Mouse (Mus musculus) CH12.LX (cell line): ENCODE measurements around the gene Cep44. TPM values are rescaled to one million over a fixed set of nuclear protein-coding genes. Genes with fewer than 3 reads are reported as not detected.
A peak's percentile ranks its signal among the peaks of the same experiment; 100 is the strongest.

Experiments
- DNase-seq: peaks from one replicate; pipeline ENCODE4 v3.0.0-alpha.2; 2013; ENCODE audit errors: extremely low read depth
- H3K27ac ChIP-seq: 2 replicates; pipeline ENCODE4 v1.5.1; 2012; ENCODE audit warnings: low read depth, mild to moderate bottlenecking, control low read depth, moderate library complexity; ENCODE audit not compliant: insufficient read depth
- H3K27me3 ChIP-seq: replicated peaks from 2 replicates; pipeline ENCODE3; 2012; ENCODE audit warnings: inconsistent platforms
- H3K36me3 ChIP-seq, 2 experiments: replicated peaks in 1 of 2; 2 replicates each; pipeline versions ENCODE3 to v1.6.1; 2012; ENCODE audit warnings: inconsistent platforms in 1 of 2, low read length in 1 of 2, mild to moderate bottlenecking in 1 of 2, mixed read lengths in 1 of 2, moderate library complexity in 1 of 2; ENCODE audit not compliant: control insufficient read depth in 1 of 2, insufficient read depth in 1 of 2
- H3K4me1 ChIP-seq, 2 experiments: 2 replicates each; pipeline ENCODE4 v1.6.1; 2012; ENCODE audit warnings: inconsistent platforms in 1 of 2, moderate library complexity in 1 of 2; ENCODE audit not compliant: insufficient read depth in 2 of 2, control insufficient read depth in 1 of 2
- H3K4me2 ChIP-seq: 2 replicates; pipeline ENCODE4 v1.6.1; 2012; ENCODE audit warnings: low read depth, mild to moderate bottlenecking, control low read depth; ENCODE audit not compliant: poor library complexity, insufficient read depth, severe bottlenecking
- H3K4me3 ChIP-seq, 3 experiments: fragments of 150-350 bp in 1 of 3; sonication (generic) in 1 of 3; replicated peaks in 1 of 3; 2 replicates each; pipeline versions ENCODE3 to v1.5.1; 2011 to 2012; ENCODE audit warnings: low read depth in 2 of 3, low read length in 2 of 3, mild to moderate bottlenecking in 2 of 3, moderate library complexity in 2 of 3, control low read depth in 1 of 3, improper control_type of control experiment in 1 of 3, inconsistent platforms in 1 of 3, mixed read lengths in 1 of 3; ENCODE audit not compliant: poor library complexity in 1 of 3
- H3K79me2 ChIP-seq: replicated peaks from 2 replicates; pipeline ENCODE4 v1.6.1; 2012; ENCODE audit warnings: mild to moderate bottlenecking, moderate library complexity; ENCODE audit not compliant: control insufficient read depth, poor library complexity, insufficient read depth, severe bottlenecking; ENCODE audit errors: extremely low read depth
- H3K9ac ChIP-seq: 2 replicates; pipeline ENCODE4 v1.6.1; 2012; ENCODE audit warnings: low read depth, mild to moderate bottlenecking, control low read depth, moderate library complexity; ENCODE audit not compliant: insufficient read depth
- H3K9me3 ChIP-seq: replicated peaks from 2 replicates; pipeline ENCODE3; 2012; ENCODE audit warnings: low read length, inconsistent platforms, mixed read lengths
- BHLHE40 ChIP-seq: IDR thresholded peaks from 2 replicates; pipeline ENCODE4 v1.6.1; 2011; ENCODE audit warnings: mild to moderate bottlenecking, low read depth, low read length, improper control_type of control experiment
- CHD1 ChIP-seq: IDR thresholded peaks from 2 replicates; pipeline ENCODE4 v1.6.1; 2012; ENCODE audit warnings: low read depth, low read length, improper control_type of control experiment, inconsistent platforms
- CHD2 ChIP-seq: IDR thresholded peaks from 2 replicates; pipeline ENCODE4 v1.6.1; 2011; ENCODE audit warnings: low read length, improper control_type of control experiment
- CTCF ChIP-seq, 2 experiments: IDR thresholded peaks in 1 of 2; conservative IDR thresholded peaks in 1 of 2; 2 replicates each; pipeline ENCODE4 v1.5.1; 2011 to 2012; ENCODE audit warnings: low read depth in 2 of 2, low read length in 2 of 2, improper control_type of control experiment in 1 of 2, inconsistent platforms in 1 of 2, mild to moderate bottlenecking in 1 of 2, moderate library complexity in 1 of 2
- E2F4 ChIP-seq: IDR thresholded peaks from 2 replicates; pipeline ENCODE4 v1.6.1; 2011; ENCODE audit warnings: low read depth, low read length, improper control_type of control experiment; ENCODE audit not compliant: insufficient replicate concordance
- ELF1 ChIP-seq: IDR thresholded peaks from 2 replicates; pipeline ENCODE4 v1.6.1; 2014; ENCODE audit warnings: low read depth, mild to moderate bottlenecking, inconsistent platforms, low read length, improper control_type of control experiment
- EP300 ChIP-seq: IDR thresholded peaks from 2 replicates; pipeline ENCODE4 v1.6.1; 2011; ENCODE audit warnings: low read length, improper control_type of control experiment
- ETS1 ChIP-seq: conservative IDR thresholded peaks from 2 replicates; pipeline ENCODE4 v1.6.1; 2012; ENCODE audit warnings: low read depth, mild to moderate bottlenecking, inconsistent platforms, low read length, improper control_type of control experiment, moderate library complexity
- GABPA ChIP-seq: IDR thresholded peaks from 2 replicates; pipeline ENCODE4 v1.6.1; 2012; ENCODE audit warnings: low read depth, low read length, improper control_type of control experiment, inconsistent platforms; ENCODE audit not compliant: insufficient replicate concordance
- HCFC1 ChIP-seq: IDR thresholded peaks from 2 replicates; pipeline ENCODE4 v1.6.1; 2012; ENCODE audit warnings: low read depth, mild to moderate bottlenecking, inconsistent platforms, low read length, improper control_type of control experiment
- IRF4 ChIP-seq: IDR thresholded peaks from 2 replicates; pipeline ENCODE4 v1.6.1; 2014; ENCODE audit warnings: low read depth, mild to moderate bottlenecking, inconsistent platforms, low read length, improper control_type of control experiment
- JUN ChIP-seq: IDR thresholded peaks from 2 replicates; pipeline ENCODE4 v1.6.1; 2011; ENCODE audit warnings: low read depth, mild to moderate bottlenecking, low read length, improper control_type of control experiment, moderate library complexity; ENCODE audit not compliant: insufficient read depth
- JUND ChIP-seq: conservative IDR thresholded peaks from 2 replicates; pipeline ENCODE4 v1.6.1; 2011; ENCODE audit warnings: low read depth, low read length, improper control_type of control experiment
- KAT2A ChIP-seq: IDR thresholded peaks from 2 replicates; pipeline ENCODE4 v1.6.1; 2012; ENCODE audit warnings: low read length, improper control_type of control experiment, inconsistent platforms; ENCODE audit not compliant: insufficient replicate concordance
- MAFK ChIP-seq: IDR thresholded peaks from 2 replicates; pipeline ENCODE4 v1.6.1; 2011; ENCODE audit warnings: low read length, improper control_type of control experiment; ENCODE audit not compliant: insufficient replicate concordance
- MAX ChIP-seq: IDR thresholded peaks from 2 replicates; pipeline ENCODE4 v1.6.1; 2011; ENCODE audit warnings: low read length, improper control_type of control experiment
- MAZ ChIP-seq: IDR thresholded peaks from 2 replicates; pipeline ENCODE4 v1.6.1; 2012; ENCODE audit warnings: low read depth, mild to moderate bottlenecking, inconsistent platforms, low read length, improper control_type of control experiment, moderate library complexity
- MEF2A ChIP-seq: IDR thresholded peaks from 2 replicates; pipeline ENCODE4 v1.6.1; 2014; ENCODE audit warnings: low read depth, mild to moderate bottlenecking, inconsistent platforms, low read length, improper control_type of control experiment, borderline replicate concordance
- MXI1 ChIP-seq: IDR thresholded peaks from 2 replicates; pipeline ENCODE4 v1.6.1; 2011; ENCODE audit warnings: mild to moderate bottlenecking, low read depth, low read length, improper control_type of control experiment
- MYC ChIP-seq: IDR thresholded peaks from 2 replicates; pipeline ENCODE4 v1.6.1; 2011; ENCODE audit warnings: low read depth, mild to moderate bottlenecking, improper control_type of control experiment, low read length
- NELFE ChIP-seq: IDR thresholded peaks from 2 replicates; pipeline ENCODE4 v1.6.1; 2011; ENCODE audit warnings: low read depth, low read length, improper control_type of control experiment
- NRF1 ChIP-seq: IDR thresholded peaks from 2 replicates; pipeline ENCODE4 v1.6.1; 2014; ENCODE audit warnings: low read depth, mild to moderate bottlenecking, inconsistent platforms, low read length, improper control_type of control experiment, moderate library complexity
- PAX5 ChIP-seq: IDR thresholded peaks from 2 replicates; pipeline ENCODE4 v1.6.1; 2012; ENCODE audit warnings: low read length, inconsistent platforms, mixed read lengths
- POLR2A ChIP-seq: IDR thresholded peaks from 2 replicates; pipeline ENCODE4 v1.6.1; 2011; ENCODE audit warnings: low read depth, mild to moderate bottlenecking, improper control_type of control experiment, low read length
- POLR2AphosphoS2 ChIP-seq: IDR thresholded peaks from 2 replicates; pipeline ENCODE4 v1.6.1; 2011; ENCODE audit warnings: low read depth, low read length, improper control_type of control experiment
- RAD21 ChIP-seq: IDR thresholded peaks from 2 replicates; pipeline ENCODE4 v1.6.1; 2011; ENCODE audit warnings: low read depth, mild to moderate bottlenecking, low read length, improper control_type of control experiment, moderate library complexity
- RCOR1 ChIP-seq: conservative IDR thresholded peaks from 2 replicates; pipeline ENCODE4 v1.6.1; 2012; ENCODE audit warnings: low read depth, mild to moderate bottlenecking, inconsistent platforms, low read length, improper control_type of control experiment
- SIN3A ChIP-seq: IDR thresholded peaks from 2 replicates; pipeline ENCODE4 v1.6.1; 2012; ENCODE audit warnings: low read length, improper control_type of control experiment, inconsistent platforms
- SMC3 ChIP-seq: IDR thresholded peaks from 2 replicates; pipeline ENCODE4 v1.6.1; 2011; ENCODE audit warnings: low read depth, low read length, improper control_type of control experiment
- TBP ChIP-seq: conservative IDR thresholded peaks from 2 replicates; pipeline ENCODE4 v1.6.1; 2011; ENCODE audit warnings: low read depth, low read length, improper control_type of control experiment
- TCF12 ChIP-seq: IDR thresholded peaks from 2 replicates; pipeline ENCODE4 v1.6.1; 2014; ENCODE audit warnings: low read depth, mild to moderate bottlenecking, inconsistent platforms, low read length, improper control_type of control experiment
- UBTF ChIP-seq: IDR thresholded peaks from 2 replicates; pipeline ENCODE4 v1.6.1; 2012; ENCODE audit warnings: low read depth, mild to moderate bottlenecking, inconsistent platforms, low read length, improper control_type of control experiment, moderate library complexity
- USF1 ChIP-seq: IDR thresholded peaks from 2 replicates; pipeline ENCODE4 v1.6.1; 2014; ENCODE audit warnings: low read depth, mild to moderate bottlenecking, inconsistent platforms, low read length, improper control_type of control experiment
- USF2 ChIP-seq: conservative IDR thresholded peaks from 2 replicates; pipeline ENCODE4 v1.6.1; 2011; ENCODE audit warnings: low read depth, low read length, improper control_type of control experiment
- ZC3H11A ChIP-seq: IDR thresholded peaks from 2 replicates; pipeline ENCODE4 v1.6.1; 2012; ENCODE audit warnings: low read depth, mild to moderate bottlenecking, inconsistent platforms, low read length, improper control_type of control experiment
- ZKSCAN1 ChIP-seq: IDR thresholded peaks from 2 replicates; pipeline ENCODE4 v1.6.1; 2012; ENCODE audit warnings: low read depth, inconsistent platforms, low read length, improper control_type of control experiment, borderline replicate concordance
- ZMIZ1 ChIP-seq: IDR thresholded peaks from 2 replicates; pipeline ENCODE4 v1.6.1; 2012; ENCODE audit warnings: low read depth, mild to moderate bottlenecking, inconsistent platforms, low read length, improper control_type of control experiment
- ZNF384 ChIP-seq: IDR thresholded peaks from 2 replicates; pipeline ENCODE4 v1.6.1; 2012; ENCODE audit warnings: low read depth, low read length, improper control_type of control experiment, inconsistent platforms
- dilution Hi-C: fragments of 300-500 bp; cut with MboI; formaldehyde crosslinking; loops from 2 replicates; pipeline ENCODE4 v1.14.3; 2020; ENCODE audit warnings: low sequenced_read_pairs; ENCODE audit not compliant: extremely low pct_unique_long_range_greater_than_20kb, extremely low pct_ligation_motif_present
- in situ Hi-C: fragments of 300-500 bp; cut with MboI; formaldehyde crosslinking; loops from 3 replicates; pipeline ENCODE4 v1.14.3; 2019; ENCODE audit warnings: low sequenced_read_pairs, low pct_ligation_motif_present, low pct_unique_long_range_greater_than_20kb, mixed read lengths
- polyA plus RNA-seq: library from polyadenylated mRNA; unstranded; fragments of >175 nt; gene quantifications from 2 replicates; pipeline ENCODE4 v1.2.1, GENCODE M21; 2012; ENCODE audit warnings: low read depth; ENCODE audit not compliant: insufficient read length
- total RNA-seq, 2 experiments: library from RNA; depleted of rRNA; stranded (reverse); fragments of 300-350 nt in 1 of 2; fragments of >200 nt in 1 of 2; gene quantifications; 2 replicates each; pipeline ENCODE4 v1.2.3; 2012 to 2014

Gene Cep44
- 26.6 and 28.5 TPM in 2 replicates for total RNA-seq (2012; rRNA removed)
- total RNA-seq (2014; rRNA removed), result 54.7 and 64.0 TPM in 2 replicates
- polyA plus RNA-seq, result 23.2 and 27.5 TPM in 2 replicates

GRCm38 (mm10) chr8:56550558-56551360, at the start of gene Cep44, which contains the start of gene Fbxo8:
Gene Cep44 (minus strand): TSS chr8:56551047.
Gene Fbxo8 (plus strand): TSS chr8:56551090.
- Histone ChIP-seq H3K9me3 (no peaks in the 10 kb centered on the region), H3K4me2 (peak within 1 kb of the TSS; percentile 98), H3K27me3 (no peaks in the 10 kb centered on the region), H3K4me3 (peak within 1 kb of the TSS; percentile 74 to 86 (median 86)), H3K36me3 (peaks cover 2 to 17% of the 10 kb centered on the region in 2 experiments), H3K79me2 (peaks cover 9% of the 10 kb centered on the region), H3K4me1 (peaks cover 0 to 25% of the 10 kb centered on the region in 2 experiments; a peak in 2 of 4 replicates), H3K27ac (peak within 1 kb of the TSS; percentile 61), H3K9ac (peak within 1 kb of the TSS; percentile 64)
- peak; percentile 72 for DNase-seq
- TF ChIP-seq MAZ (no peak), ZKSCAN1 (no peak), PAX5 (no peak), ELF1 (peak; percentile 89), SIN3A (peak; percentile 97), GABPA (no peak; the same call in 1 of the 2 replicates), RCOR1 (no peak), MAX (peak; percentile 52; the same call in 1 of the 2 replicates), E2F4 (no peak), ZMIZ1 (no peak), RAD21 (no peak), SMC3 (no peak), ETS1 (no peak), CTCF (conservative IDR thresholded peaks at IDR 0.05 in 1 of 2, IDR thresholded peaks at IDR 0.05 in 1 of 2; ENCODE audit: low read depth in 2 of 2, low read length in 2 of 2) (no peak), MAFK (no peak), HCFC1 (peak; percentile 89), MEF2A (0 out of 2 replicates have a peak, but pooled peaks have one; percentile 16), UBTF (no peak), POLR2A (peak; percentile 57), IRF4 (0 out of 2 replicates have a peak, but pooled peaks have one; percentile 26), USF2 (no peak), NRF1 (no peak), CHD1 (no peak), EP300 (no peak), POLR2AphosphoS2 (no peak), TCF12 (peak; percentile 50), ZC3H11A (peak; percentile 100), BHLHE40 (peak; percentile 84), MYC (0 out of 2 replicates have a peak, but pooled peaks have one; percentile 32), USF1 (no peak), TBP (peak; percentile 71; the same call in 1 of the 2 replicates), CHD2 (peak; percentile 76), MXI1 (peak; percentile 21), JUN (no peak), JUND (no peak), ZNF384 (no peak), KAT2A (peak; percentile 80; the same call in 1 of the 2 replicates), NELFE (peak; percentile 62; the same call in 1 of the 2 replicates)
- dilution Hi-C loops, result no loop called here
- in situ Hi-C loops, result no loop called here
